Mouse (Mus musculus): ENCODE data around the gene Nedd9. TPM values are rescaled to one million over a fixed set of nuclear protein-coding genes. Genes with fewer than 3 reads are reported as not detected.

Gene Nedd9
- total RNA-seq, 4 experiments from 2014 or later = 9.9 to 14.0 (median 11.1) TPM

DNA sequence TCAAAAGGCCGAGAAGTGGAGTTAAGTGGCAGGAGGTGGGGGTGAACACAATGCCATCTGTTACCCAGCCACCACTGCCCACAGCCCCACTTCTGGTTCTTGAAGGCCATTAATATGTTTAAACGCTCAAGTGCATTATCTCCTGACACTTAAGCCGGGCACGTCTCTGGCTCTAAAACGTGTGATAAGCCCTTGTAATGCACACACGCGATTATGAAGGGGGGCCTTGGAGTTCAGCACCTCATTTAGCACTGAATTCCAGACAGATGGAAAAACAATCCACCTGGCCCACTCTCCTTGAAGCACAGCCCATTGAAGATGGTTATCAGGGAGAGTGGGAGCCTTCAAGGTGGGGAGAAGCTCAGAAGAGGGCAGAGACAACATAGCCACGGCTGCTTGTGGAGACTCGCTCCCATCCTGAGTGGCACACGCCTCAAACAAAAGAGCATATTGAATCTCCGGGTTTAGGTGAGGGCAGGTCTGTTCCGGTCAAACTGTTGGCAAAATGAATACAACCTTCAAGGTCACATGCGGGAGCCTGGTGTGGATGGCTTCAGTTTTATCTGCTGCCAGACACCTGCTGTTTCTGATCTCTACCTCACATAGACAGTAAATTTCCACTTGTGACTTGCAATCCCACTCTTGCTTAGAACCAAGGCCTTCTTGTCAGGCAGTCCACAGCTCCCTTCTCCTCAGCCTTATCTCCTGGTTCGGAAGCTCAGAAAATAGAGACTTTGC is 30.7 kb downstream of the Nedd9 start:
- DNase-seq (ENCODE audit: low spot score in 2 of 2) = no peak

- no peak for DNase-seq (ENCODE audit: low spot score in 2 of 2)
Observed at GRCm38 (mm10) chr13:41453227-41454193, 33.7 kb downstream of the Nedd9 start.

DNA sequence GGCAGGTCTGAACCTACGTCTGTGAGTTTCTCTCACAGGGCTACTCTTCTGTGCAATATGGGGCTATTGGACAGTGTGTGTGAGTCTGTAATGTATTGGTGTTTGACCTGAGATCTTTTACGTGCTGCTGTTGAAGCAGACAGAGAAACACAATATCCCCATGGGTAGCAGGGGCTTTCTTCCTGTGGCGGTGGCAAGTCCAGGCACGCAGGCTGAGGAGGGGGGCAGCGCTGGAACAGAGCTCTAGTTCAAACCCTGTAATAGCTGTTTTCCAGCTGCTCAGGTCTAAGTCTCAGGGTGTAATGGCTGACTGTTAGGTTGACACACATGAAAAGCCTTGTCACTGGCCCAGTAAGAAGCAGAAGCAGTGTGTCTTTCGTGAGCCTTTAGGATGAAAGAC is 36.3 kb downstream of the Nedd9 start:
- DNase-seq (ENCODE audit: low spot score in 2 of 2) = no peak

- DNase-seq (ENCODE audit: low spot score in 2 of 2) = no peak
Observed at GRCm38 (mm10) chr13:41449211-41449610, 38.0 kb downstream of the Nedd9 start.

DNA sequence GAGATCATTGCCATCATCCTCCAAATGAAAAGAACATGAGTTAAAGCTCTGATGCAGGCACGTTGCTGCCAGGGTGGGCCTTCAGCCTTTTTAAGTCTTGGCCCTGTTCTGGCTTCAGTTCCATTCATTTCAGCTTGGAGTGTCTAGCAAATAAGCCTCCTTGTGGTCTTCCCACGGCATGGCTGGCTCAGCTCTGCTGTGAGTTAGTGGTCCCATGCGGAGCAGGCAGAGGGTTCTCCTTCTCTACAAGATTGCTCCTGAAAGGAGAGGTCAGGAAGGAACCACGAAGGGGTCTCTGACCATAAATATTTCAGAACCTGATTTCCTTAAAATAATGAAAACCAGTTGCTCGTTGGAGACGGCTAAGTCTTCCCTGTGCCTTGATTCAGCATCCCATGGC is 40.0 kb downstream of the Nedd9 start:
- DNase-seq (ENCODE audit: low spot score in 2 of 2) = no peak

- peak in 1 of 2 experiments; percentile 16 for DNase-seq (ENCODE audit: low spot score in 2 of 2)
Observed at GRCm38 (mm10) chr13:41446591-41446990, 40.6 kb downstream of the Nedd9 start.

- no peak for DNase-seq (ENCODE audit: low spot score in 2 of 2)
Observed at GRCm38 (mm10) chr13:41445067-41445808, 41.9 kb downstream of the Nedd9 start.

- no peak for DNase-seq (ENCODE audit: low spot score in 2 of 2)
Observed at GRCm38 (mm10) chr13:41444230-41444629, 42.9 kb downstream of the Nedd9 start.

DNA sequence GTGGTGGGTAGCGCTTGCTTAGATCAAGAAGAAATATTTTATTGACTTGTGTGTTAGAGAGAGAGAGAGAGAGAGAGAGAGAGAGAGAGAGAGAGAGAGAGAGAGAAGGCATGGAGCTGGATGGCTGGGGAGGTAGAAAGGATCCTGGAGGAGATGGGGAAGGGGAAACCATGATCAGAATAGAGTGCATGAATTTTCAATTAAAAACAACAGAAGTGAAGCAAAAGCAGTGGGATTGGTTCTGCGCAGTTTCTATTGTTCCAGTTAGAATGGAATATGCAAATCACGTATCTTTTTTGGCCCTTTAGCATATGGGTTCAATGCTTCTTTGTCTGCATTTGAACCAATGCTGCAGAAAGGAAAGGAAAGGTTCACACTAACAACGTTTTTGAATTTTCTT is 45.0 kb downstream of the Nedd9 start:
- no peak for DNase-seq (ENCODE audit: low spot score in 2 of 2)

DNA sequence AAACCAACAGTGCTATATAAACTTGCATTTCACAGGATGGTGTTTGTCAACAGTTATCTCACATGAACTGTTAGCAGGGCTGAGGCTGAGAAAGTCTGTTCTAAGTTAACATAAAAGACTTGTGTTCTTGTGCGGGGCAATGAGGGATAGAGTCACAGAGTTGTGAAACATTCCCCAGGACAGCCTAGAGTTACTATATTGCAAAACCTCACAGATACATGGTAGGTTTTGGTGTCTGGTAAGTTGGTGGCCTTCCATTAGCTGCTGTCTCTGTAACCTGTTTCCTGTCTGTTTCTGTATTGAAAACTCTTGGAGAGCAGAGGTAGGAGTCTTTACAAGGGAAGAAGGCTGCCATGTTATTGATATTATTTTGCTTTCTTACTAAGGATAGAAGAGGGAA is 47.0 kb downstream of the Nedd9 start:
- no peak for DNase-seq (ENCODE audit: low spot score in 2 of 2)

GRCm38 (mm10) chr13:41437390-41437789 is 49.8 kb downstream of the Nedd9 start:
- DNase-seq (ENCODE audit: low spot score in 2 of 2) = no peak

- DNase-seq (ENCODE audit: low spot score in 2 of 2) = no peak
Observed at GRCm38 (mm10) chr13:41436731-41437130, 50.4 kb downstream of the Nedd9 start.

DNA sequence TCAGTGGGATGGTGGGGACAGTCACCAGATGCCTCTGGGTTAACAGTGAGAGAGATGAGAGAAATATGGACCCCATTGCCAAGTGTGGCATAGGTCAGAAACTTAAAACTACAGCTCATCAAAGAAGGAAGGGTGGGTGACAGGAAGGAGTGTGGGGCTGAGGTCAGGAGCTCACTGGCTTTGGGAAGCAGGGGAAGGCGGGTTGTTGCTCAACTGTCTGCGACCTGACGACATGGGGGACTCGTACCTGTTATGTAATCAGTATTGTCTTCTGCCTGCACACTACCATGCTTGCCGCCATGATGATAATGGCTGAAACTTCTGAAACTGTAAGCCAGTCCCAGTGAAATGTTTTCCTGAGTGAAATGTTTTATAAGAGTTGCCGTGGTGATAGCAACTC is 54.0 kb downstream of the Nedd9 start:
- DNase-seq (ENCODE audit: low spot score in 2 of 2) = no peak

- DNase-seq (ENCODE audit: low spot score in 2 of 2) = no peak
Observed at GRCm38 (mm10) chr13:41431795-41432194, 55.4 kb downstream of the Nedd9 start.

DNA sequence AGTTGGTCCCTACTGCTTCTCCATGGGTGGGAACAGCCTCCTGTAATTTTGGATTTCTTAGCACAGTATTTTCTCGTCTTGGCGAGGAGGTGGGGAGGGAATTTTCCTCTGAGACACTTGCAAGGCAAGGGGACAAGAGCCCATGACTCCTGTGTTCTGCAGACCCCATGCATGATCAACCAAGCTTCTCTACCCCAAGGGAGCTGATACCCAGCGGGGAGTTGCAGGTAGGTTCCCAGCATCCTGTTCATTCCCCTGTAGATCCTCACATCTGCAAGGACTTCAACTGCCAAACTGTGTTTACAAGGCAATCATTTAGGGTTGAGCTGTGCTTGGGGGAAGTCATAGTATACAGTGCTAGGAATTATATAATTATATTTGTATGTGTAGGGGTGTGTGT is 60.1 kb downstream of the Nedd9 start:
- DNase-seq (ENCODE audit: low spot score in 2 of 2) = no peak

DNA sequence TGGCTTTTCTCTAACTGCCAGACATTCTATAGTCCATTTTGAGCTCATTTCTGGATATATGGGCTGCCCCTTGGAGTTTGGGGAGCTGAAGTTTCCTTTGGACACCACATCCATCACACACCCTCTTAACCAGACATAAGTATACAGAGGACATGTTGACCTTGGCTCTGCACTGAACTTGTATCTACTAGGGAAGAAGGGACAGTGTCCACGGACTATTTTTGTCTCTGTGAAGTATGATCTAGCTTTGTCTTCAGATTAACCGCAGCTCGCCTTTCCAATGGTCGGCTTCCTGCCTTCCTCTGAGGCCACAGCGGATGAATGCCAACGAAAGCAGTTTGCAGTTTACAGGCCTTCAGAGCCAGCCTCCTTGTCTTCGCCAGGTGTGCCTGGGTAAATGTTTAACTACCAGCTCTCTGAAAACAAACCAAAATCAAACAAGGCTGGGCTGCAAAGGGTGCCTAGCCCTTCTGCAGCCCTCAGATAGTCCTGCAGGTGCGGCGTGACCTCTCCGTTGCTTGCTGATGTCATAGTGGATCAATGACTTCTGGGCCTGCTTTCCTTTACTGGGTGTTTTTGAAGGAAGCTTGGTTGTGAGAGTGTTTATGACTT is 63.6 kb downstream of the Nedd9 start:
- DNase-seq (ENCODE audit: low spot score in 2 of 2) = no peak

DNA sequence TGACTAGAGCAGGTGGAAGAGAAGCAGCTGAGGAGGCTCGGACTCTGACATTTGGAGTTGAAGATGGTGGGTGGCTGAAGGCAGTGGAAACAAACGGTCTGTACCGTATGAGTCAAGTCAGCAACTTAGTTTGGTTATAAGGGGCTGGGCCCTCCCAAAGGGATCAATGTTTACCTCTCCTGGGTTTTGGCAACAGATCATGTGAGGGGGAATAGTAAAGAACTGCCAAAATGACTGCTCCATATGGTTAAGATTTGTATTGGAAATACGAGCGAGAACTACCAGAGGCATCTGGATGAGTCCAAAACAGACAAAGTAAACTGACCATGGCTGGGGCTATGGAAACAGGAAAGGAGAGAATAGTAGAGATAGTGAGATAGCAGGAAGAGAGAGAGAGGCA is 64.6 kb downstream of the Nedd9 start:
- DNase-seq (ENCODE audit: low spot score in 2 of 2) = no peak

- no peak for DNase-seq (ENCODE audit: low spot score in 2 of 2)
Observed at GRCm38 (mm10) chr13:41420376-41420775, 66.8 kb downstream of the Nedd9 start.

DNA sequence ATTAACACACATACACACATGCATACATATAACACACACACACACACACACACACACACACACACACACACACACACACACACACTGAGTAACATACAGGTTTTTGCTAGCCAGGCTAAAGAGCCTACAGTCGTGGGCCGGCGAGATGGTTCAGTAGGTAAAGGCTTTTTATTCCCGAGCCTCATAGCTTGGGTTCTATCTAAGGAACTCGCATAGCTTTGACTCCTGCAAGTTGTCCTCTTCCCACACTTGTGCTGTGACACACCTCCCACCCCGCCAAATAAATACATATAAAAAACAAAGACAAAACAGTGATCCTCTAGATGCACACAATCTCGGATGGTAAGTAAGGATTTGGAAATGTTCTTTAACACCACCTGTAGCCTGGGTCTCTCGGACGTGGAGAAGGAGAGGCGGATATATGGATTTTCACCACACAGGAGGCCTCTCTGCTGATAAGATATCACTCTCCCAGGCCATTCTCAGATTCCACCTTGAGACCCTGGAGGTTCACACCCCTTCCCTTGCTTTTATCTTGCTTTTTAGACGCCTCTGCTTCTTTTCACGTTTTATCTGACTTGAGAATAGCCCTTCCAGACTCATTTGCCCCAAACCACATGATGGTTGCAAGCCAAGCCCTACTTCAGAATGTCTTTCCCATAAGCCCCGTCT is 68.8 kb downstream of the Nedd9 start:
- no peak for DNase-seq (ENCODE audit: low spot score in 2 of 2)

GRCm38 (mm10) chr13:41416065-41417016 is 70.8 kb downstream of the Nedd9 start:
- no peak for DNase-seq (ENCODE audit: low spot score in 2 of 2)

Measured in left cerebral cortex, adult 8-10 months (tissue).